In genomic region chr1:118539046-118539445, GRCm38 (mm10) we compare ENCODE assay signal across 21 mouse cellular contexts.
"Had no signal": no experiment of that assay in that cellular context is flagged by ENCODE, and none has a peak within 500 bp of the region (broad histone marks: within the 10 kb centered on the region; RNA-seq: fewer than 3 reads in every experiment).

No protein-coding gene starts in this region.

- ATAC-seq: liver, postnatal 0 days; lung, postnatal 0 days; midbrain, embryonic 16.5 days had no signal

- H3K4me1 ChIP-seq: lung, embryonic 15.5 days; midbrain, embryonic 10.5 days; midbrain, embryonic 12.5 days; neural tube, embryonic 13.5 days; neural tube, embryonic 15.5 days had no signal

- H3K4me3 ChIP-seq: lung, embryonic 15.5 days; midbrain, embryonic 10.5 days; midbrain, embryonic 12.5 days; myocyte; neural tube, embryonic 13.5 days; neural tube, embryonic 15.5 days had no signal

- H3K9ac ChIP-seq: liver, postnatal 0 days; lung, embryonic 15.5 days; midbrain, embryonic 12.5 days; neural tube, embryonic 13.5 days; neural tube, embryonic 15.5 days had no signal

- DNase-seq: liver, postnatal 0 days; lung, adult 2 months; lung, postnatal 14 days; lung, postnatal 36 days; midbrain, embryonic 14.5 days; retina, postnatal 1 day; right cerebral cortex, adult 18-20 months; right cerebral cortex, postnatal 25 days; right cerebral cortex, postnatal 4 days; spleen, adult 18-20 months; thymus, adult 18-20 months; thymus, postnatal 14 days; thymus, postnatal 36 days had no signal

- H3K9me3 ChIP-seq: lung, embryonic 15.5 days; midbrain, embryonic 10.5 days; midbrain, embryonic 12.5 days; neural tube, embryonic 13.5 days; neural tube, embryonic 15.5 days had no signal

- H3K4me2 ChIP-seq: lung, embryonic 15.5 days; midbrain, embryonic 12.5 days; neural tube, embryonic 13.5 days; neural tube, embryonic 15.5 days had no signal

- H3K27me3 ChIP-seq: lung, embryonic 15.5 days; midbrain, embryonic 12.5 days; neural tube, embryonic 13.5 days; neural tube, embryonic 15.5 days had no signal

- H3K27ac ChIP-seq: lung, embryonic 15.5 days; midbrain, embryonic 10.5 days; midbrain, embryonic 12.5 days; neural tube, embryonic 13.5 days; neural tube, embryonic 15.5 days had no signal
